Mouse (Mus musculus): ENCODE data around the gene Triobp. TPM values are rescaled to one million over a fixed set of nuclear protein-coding genes. Genes with fewer than 3 reads are reported as not detected.

Gene Triobp
- polyA plus RNA-seq, 1 experiment from 2014 or later: 22.4 TPM

- no peaks in the 10 kb centered on the region for H3K4me1 ChIP-seq (replicated peaks; ENCODE audit: control insufficient read depth, insufficient read depth)
- H3K9ac ChIP-seq (ENCODE audit: low read length): no peak overlapping the region
- H3K4me2 ChIP-seq (replicated peaks; ENCODE audit: low read depth): no peak overlapping the region
- no peak for ATAC-seq (ENCODE audit: low FRiP score, low TSS enrichment)
- WGBS: 95% methylated on average over 25 of the region's 25 CpGs
- no peak overlapping the region for H3K27ac ChIP-seq (replicated peaks)
- H3K27me3 ChIP-seq (ENCODE audit: control insufficient read depth, insufficient read depth, low read length): no peaks in the 10 kb centered on the region
- H3K4me3 ChIP-seq (ENCODE audit: low read depth, low read length): no peak overlapping the region
- no peak for TF ChIP-seq EP300 (optimal IDR thresholded peaks at IDR 0.05)
- TF ChIP-seq CTCF (IDR thresholded peaks at IDR 0.05; ENCODE audit: low read depth): no peak
- H3K9me3 ChIP-seq (ENCODE audit: control insufficient read depth, low read length): no peaks in the 10 kb centered on the region
- DNase-seq (ENCODE audit: low spot score): no peak
- peaks cover 34% of the 10 kb centered on the region for H3K36me3 ChIP-seq (ENCODE audit: control insufficient read depth, insufficient read depth, low read length)
Observed at GRCm38 (mm10) chr15:78990970-78991525, 43.5 kb downstream of the Triobp start.

GRCm38 (mm10) chr15:78992235-78992634 lies 44.7 kb downstream of the Triobp start:
- no peak overlapping the region for H3K9ac ChIP-seq (ENCODE audit: low read length)
- H3K36me3 ChIP-seq (ENCODE audit: control insufficient read depth, insufficient read depth, low read length): peaks cover 37% of the 10 kb centered on the region
- no peaks in the 10 kb centered on the region for H3K27me3 ChIP-seq (ENCODE audit: control insufficient read depth, insufficient read depth, low read length)
- TF ChIP-seq EP300 (optimal IDR thresholded peaks at IDR 0.05) (no peak), CTCF (IDR thresholded peaks at IDR 0.05; ENCODE audit: low read depth) (peak; percentile 57)
- H3K4me2 ChIP-seq (replicated peaks; ENCODE audit: low read depth): no peak overlapping the region
- H3K4me3 ChIP-seq (ENCODE audit: low read depth, low read length): no peak overlapping the region
- H3K4me1 ChIP-seq (replicated peaks; ENCODE audit: control insufficient read depth, insufficient read depth): no peaks in the 10 kb centered on the region
- H3K27ac ChIP-seq (replicated peaks): no peak overlapping the region
- 91% methylated on average over 7 of the region's 7 CpGs for WGBS
- DNase-seq (ENCODE audit: low spot score) (no peak), ATAC-seq (ENCODE audit: low FRiP score, low TSS enrichment) (no peak)
- H3K9me3 ChIP-seq (ENCODE audit: control insufficient read depth, low read length): no peaks in the 10 kb centered on the region

- no peak overlapping the region for H3K27ac ChIP-seq (replicated peaks)
- H3K4me3 ChIP-seq (ENCODE audit: low read depth, low read length): no peak overlapping the region
- H3K27me3 ChIP-seq (ENCODE audit: control insufficient read depth, insufficient read depth, low read length): no peaks in the 10 kb centered on the region
- ATAC-seq (ENCODE audit: low FRiP score, low TSS enrichment) (no peak), DNase-seq (ENCODE audit: low spot score) (no peak)
- 96% methylated on average over 24 of the region's 24 CpGs for WGBS
- no peak for TF ChIP-seq CTCF (IDR thresholded peaks at IDR 0.05; ENCODE audit: low read depth)
- TF ChIP-seq EP300 (optimal IDR thresholded peaks at IDR 0.05): no peak
- H3K36me3 ChIP-seq (ENCODE audit: control insufficient read depth, insufficient read depth, low read length): peaks cover 37% of the 10 kb centered on the region
- H3K9me3 ChIP-seq (ENCODE audit: control insufficient read depth, low read length): no peaks in the 10 kb centered on the region
- no peak overlapping the region for H3K4me2 ChIP-seq (replicated peaks; ENCODE audit: low read depth)
- no peaks in the 10 kb centered on the region for H3K4me1 ChIP-seq (replicated peaks; ENCODE audit: control insufficient read depth, insufficient read depth)
- H3K9ac ChIP-seq (ENCODE audit: low read length): no peak overlapping the region
Observed at GRCm38 (mm10) chr15:78992925-78993324, 45.4 kb downstream of the Triobp start.

GRCm38 (mm10) chr15:78995916-78996315 lies 48.4 kb downstream of the Triobp start:
- TF ChIP-seq EP300 (optimal IDR thresholded peaks at IDR 0.05) (no peak), CTCF (IDR thresholded peaks at IDR 0.05; ENCODE audit: low read depth) (no peak)
- Histone ChIP-seq H3K4me2 (replicated peaks; ENCODE audit: low read depth) (no peak overlapping the region), H3K27ac (replicated peaks) (no peak overlapping the region), H3K4me3 (ENCODE audit: low read depth, low read length) (no peak overlapping the region), H3K36me3 (ENCODE audit: control insufficient read depth, insufficient read depth, low read length) (peaks cover 32% of the 10 kb centered on the region), H3K4me1 (replicated peaks; ENCODE audit: control insufficient read depth, insufficient read depth) (no peaks in the 10 kb centered on the region), H3K9me3 (ENCODE audit: control insufficient read depth, low read length) (no peaks in the 10 kb centered on the region), H3K27me3 (ENCODE audit: control insufficient read depth, insufficient read depth, low read length) (no peaks in the 10 kb centered on the region), H3K9ac (ENCODE audit: low read length) (no peak overlapping the region)
- DNase-seq (ENCODE audit: low spot score) (no peak), ATAC-seq (ENCODE audit: low FRiP score, low TSS enrichment) (no peak)
- 84% methylated on average over 4 of the region's 4 CpGs for WGBS

- WGBS: 79% methylated on average over 3 of the region's 3 CpGs
- DNase-seq (ENCODE audit: low spot score): no peak
- no peak for TF ChIP-seq CTCF (IDR thresholded peaks at IDR 0.05; ENCODE audit: low read depth)
- no peak for TF ChIP-seq EP300 (optimal IDR thresholded peaks at IDR 0.05)
- no peak overlapping the region for H3K4me2 ChIP-seq (replicated peaks; ENCODE audit: low read depth)
- H3K9me3 ChIP-seq (ENCODE audit: control insufficient read depth, low read length): no peaks in the 10 kb centered on the region
- H3K9ac ChIP-seq (ENCODE audit: low read length): no peak overlapping the region
- H3K4me1 ChIP-seq (replicated peaks; ENCODE audit: control insufficient read depth, insufficient read depth): no peaks in the 10 kb centered on the region
- no peak for ATAC-seq (ENCODE audit: low FRiP score, low TSS enrichment)
- no peak overlapping the region for H3K27ac ChIP-seq (replicated peaks)
- no peak overlapping the region for H3K4me3 ChIP-seq (ENCODE audit: low read depth, low read length)
- peaks cover 39% of the 10 kb centered on the region for H3K36me3 ChIP-seq (ENCODE audit: control insufficient read depth, insufficient read depth, low read length)
- no peaks in the 10 kb centered on the region for H3K27me3 ChIP-seq (ENCODE audit: control insufficient read depth, insufficient read depth, low read length)
Observed at GRCm38 (mm10) chr15:78996663-78997062, 49.1 kb downstream of the Triobp start.

- Histone ChIP-seq H3K27ac (replicated peaks) (no peak overlapping the region), H3K4me2 (replicated peaks; ENCODE audit: low read depth) (no peak overlapping the region), H3K9me3 (ENCODE audit: control insufficient read depth, low read length) (no peaks in the 10 kb centered on the region), H3K27me3 (ENCODE audit: control insufficient read depth, insufficient read depth, low read length) (no peaks in the 10 kb centered on the region), H3K4me3 (ENCODE audit: low read depth, low read length) (no peak overlapping the region), H3K36me3 (ENCODE audit: control insufficient read depth, insufficient read depth, low read length) (peaks cover 35% of the 10 kb centered on the region), H3K9ac (ENCODE audit: low read length) (no peak overlapping the region), H3K4me1 (replicated peaks; ENCODE audit: control insufficient read depth, insufficient read depth) (no peaks in the 10 kb centered on the region)
- ATAC-seq (ENCODE audit: low FRiP score, low TSS enrichment) (no peak), DNase-seq (ENCODE audit: low spot score) (no peak)
- WGBS: 44% methylated on average over 8 of the region's 8 CpGs
- no peak for TF ChIP-seq CTCF (IDR thresholded peaks at IDR 0.05; ENCODE audit: low read depth)
- no peak for TF ChIP-seq EP300 (optimal IDR thresholded peaks at IDR 0.05)
Observed at GRCm38 (mm10) chr15:78998348-78998747, 50.8 kb downstream of the Triobp start.
